Mouse (Mus musculus) hindbrain, embryonic 10.5 days (tissue): ENCODE data around the gene Slc1a3. TPM values are rescaled to one million over a fixed set of nuclear protein-coding genes. Genes with fewer than 3 reads are reported as not detected.

Experiments used
- DNase-seq: peaks from one replicate; pipeline ENCODE4 v3.0.0-alpha.2; 2017; ENCODE audit warnings: low spot score
- H3K27ac ChIP-seq: fragments of 300-500 bp; sonication (generic); 2 replicates; pipeline ENCODE4 v1.5.1; 2016; ENCODE audit warnings: mild to moderate bottlenecking, moderate library complexity
- H3K27me3 ChIP-seq: fragments of 300-500 bp; sonication (generic); 2 replicates; pipeline ENCODE4 v1.6.1; 2016; ENCODE audit warnings: mild to moderate bottlenecking; ENCODE audit not compliant: poor library complexity, insufficient read depth, severe bottlenecking
- H3K36me3 ChIP-seq: fragments of 300-500 bp; sonication (generic); 2 replicates; pipeline ENCODE4 v1.6.1; 2016; ENCODE audit warnings: mild to moderate bottlenecking, moderate library complexity
- H3K4me1 ChIP-seq: fragments of 300-500 bp; sonication (generic); replicated peaks from 2 replicates; pipeline ENCODE4 v1.6.1; 2016; ENCODE audit warnings: mild to moderate bottlenecking
- H3K4me3 ChIP-seq: fragments of 300-500 bp; sonication (generic); 2 replicates; pipeline ENCODE4 v1.5.1; 2016; ENCODE audit warnings: mild to moderate bottlenecking, moderate library complexity
- H3K9me3 ChIP-seq: fragments of 300-500 bp; sonication (generic); 2 replicates; pipeline ENCODE4 v1.6.1; 2016; ENCODE audit warnings: mild to moderate bottlenecking, moderate library complexity
- WGBS: fragments of 180-500 bp; shearing (Covaris S2); methylation state at CpG from one replicate; pipeline ENCODE4 v1.1.7; 2016; 5-methylcytosine and 5-hydroxymethylcytosine counted together
- polyA plus RNA-seq: library from polyadenylated mRNA; unstranded; fragments of >200 nt; fragmentation: Nextera tagmentation; extraction: Ambion mirVana; gene quantifications from 2 replicates; pipeline ENCODE4 v1.2.1, GENCODE M21; 2016

Slc1a3 gene
- polyA plus RNA-seq, 1 experiment from 2014 or later: 26.1 TPM

DNA sequence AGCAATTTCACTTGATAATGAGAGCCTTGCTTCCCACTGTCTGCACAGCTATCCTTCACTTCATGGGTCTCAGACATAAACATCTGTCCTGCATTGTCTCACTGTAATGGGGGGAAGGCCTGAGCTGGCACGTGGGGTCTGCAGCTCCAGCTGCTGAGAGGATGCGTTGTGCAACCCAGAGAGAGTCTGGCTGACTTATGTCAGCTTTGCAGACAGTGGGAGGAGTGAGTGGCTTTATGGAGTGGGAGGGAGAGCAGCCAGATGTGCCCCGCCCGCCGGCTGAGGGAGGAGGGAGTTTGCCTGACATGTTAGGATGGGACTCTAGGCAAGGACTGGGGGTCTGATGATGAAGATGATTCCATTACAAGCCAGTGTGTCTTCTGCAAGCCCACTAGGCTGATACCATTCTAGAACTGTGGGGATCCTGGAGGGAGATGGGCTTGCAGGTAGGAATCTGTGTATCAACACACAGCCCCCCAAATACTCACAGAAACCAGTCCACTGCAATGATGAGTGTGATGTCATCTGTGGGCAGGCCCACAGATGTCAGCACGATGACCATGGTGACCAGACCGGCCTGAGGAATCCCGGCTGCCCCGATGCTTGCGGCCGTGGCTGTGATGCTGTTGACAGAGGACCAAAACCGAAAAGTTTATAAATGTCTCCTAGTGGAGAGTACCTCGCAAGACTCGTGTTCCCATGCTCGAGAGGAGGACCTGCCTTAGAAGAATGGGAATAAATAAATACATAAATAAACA lies 71.8 kb downstream of the Slc1a3 start:
- WGBS: 94% methylated on average over 15 of the region's 15 CpGs
- Histone ChIP-seq H3K36me3 (peaks cover 43% of the 10 kb centered on the region), H3K27me3 (no peaks in the 10 kb centered on the region), H3K9me3 (no peaks in the 10 kb centered on the region), H3K4me1 (no peaks in the 10 kb centered on the region), H3K4me3 (no peak overlapping the region), H3K27ac (no peak overlapping the region)
- DNase-seq: no peak

DNA sequence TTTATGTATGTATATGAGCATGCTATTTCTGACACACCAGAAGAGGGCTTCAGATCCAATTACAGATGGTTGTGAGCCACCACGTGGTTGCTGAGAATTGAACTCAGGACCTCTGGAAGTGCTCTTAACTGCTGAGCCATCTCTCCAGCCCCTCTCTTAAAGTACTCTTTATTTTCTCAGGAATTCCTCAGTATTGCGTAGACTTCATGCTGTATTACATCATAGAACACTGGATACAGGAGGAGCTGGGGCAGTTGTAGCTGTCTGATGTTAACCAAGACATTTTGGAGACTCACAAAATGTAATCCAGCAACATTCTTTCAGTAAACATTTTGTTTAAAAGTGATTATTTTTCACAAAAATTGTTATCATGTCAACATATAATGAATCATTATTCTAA lies 73.3 kb downstream of the Slc1a3 start:
- 80% methylated on average over 2 of the region's 2 CpGs for WGBS
- Histone ChIP-seq H3K27me3 (no peaks in the 10 kb centered on the region), H3K36me3 (peaks cover 33% of the 10 kb centered on the region), H3K9me3 (no peaks in the 10 kb centered on the region), H3K27ac (no peak overlapping the region), H3K4me3 (no peak overlapping the region), H3K4me1 (peaks cover 9% of the 10 kb centered on the region)
- no peak for DNase-seq

DNA sequence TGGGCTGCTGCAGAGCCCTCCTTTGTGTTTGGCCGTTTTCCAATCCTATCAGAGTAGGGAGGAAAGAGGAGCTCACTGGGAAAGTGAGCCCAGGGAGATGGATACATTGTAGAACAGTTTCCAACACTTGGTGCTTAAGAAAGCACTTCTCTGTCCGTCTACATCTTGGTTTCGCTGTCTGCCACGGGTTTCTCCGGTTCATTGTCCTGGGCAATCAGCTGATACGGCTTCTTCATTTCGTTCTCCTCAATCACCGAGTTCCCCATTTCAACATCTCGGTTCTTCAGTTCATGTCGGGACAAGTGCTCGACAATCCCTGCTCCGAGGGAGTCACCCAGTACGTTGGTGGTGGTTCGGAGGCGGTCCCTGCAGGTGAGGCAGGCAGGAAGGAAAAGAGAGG lies 74.6 kb downstream of the Slc1a3 start:
- WGBS: 90% methylated on average over 15 of the region's 15 CpGs
- Histone ChIP-seq H3K27ac (no peak overlapping the region), H3K36me3 (peaks cover 24% of the 10 kb centered on the region), H3K27me3 (peaks cover 2% of the 10 kb centered on the region), H3K9me3 (no peaks in the 10 kb centered on the region), H3K4me1 (peaks cover 18% of the 10 kb centered on the region), H3K4me3 (no peak overlapping the region)
- no peak for DNase-seq

DNA sequence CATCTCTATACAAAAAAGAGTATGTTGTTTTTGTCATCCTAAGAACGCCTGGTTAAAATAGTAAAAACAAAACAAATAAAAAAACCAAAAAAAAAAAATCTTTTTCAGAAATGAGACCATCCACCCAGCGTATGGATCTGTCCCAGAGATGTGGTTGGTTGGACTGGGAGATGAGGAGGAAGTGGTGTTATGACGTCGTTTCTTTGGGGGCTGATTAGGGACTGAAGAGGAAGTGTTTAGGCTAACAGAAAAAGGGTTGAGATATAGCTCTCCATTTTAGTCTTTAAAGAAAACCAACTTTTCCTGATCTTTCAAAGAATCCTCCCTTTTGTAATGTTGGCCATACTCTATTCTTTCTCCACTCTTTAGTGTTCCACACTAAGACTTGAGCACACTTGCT lies 75.8 kb downstream of the Slc1a3 start:
- WGBS: 88% methylated on average over 4 of the region's 4 CpGs
- Histone ChIP-seq H3K27ac (no peak overlapping the region), H3K4me1 (peaks cover 24% of the 10 kb centered on the region)

DNA sequence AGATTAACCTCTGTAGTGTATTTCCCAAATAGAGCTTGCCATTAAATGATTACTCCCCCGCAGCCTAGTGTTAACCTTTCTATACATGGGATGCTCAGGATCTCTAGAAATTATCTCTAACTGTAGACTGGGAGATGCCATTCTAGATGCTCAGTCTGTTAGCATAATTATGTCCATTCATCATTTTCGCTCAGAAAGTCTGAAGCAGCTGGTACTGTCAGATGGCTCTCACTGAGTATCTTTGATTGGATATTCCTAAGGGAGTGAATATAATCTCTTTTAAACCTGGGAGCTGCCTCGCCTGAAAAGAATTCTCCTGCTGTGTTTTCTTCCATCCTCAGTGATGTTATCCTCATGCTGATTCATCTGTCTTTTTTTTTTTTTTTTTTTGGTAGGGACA lies 76.2 kb downstream of the Slc1a3 start:
- 68% methylated on average over 3 of the region's 3 CpGs for WGBS
- Histone ChIP-seq H3K4me3 (no peak overlapping the region), H3K36me3 (peaks cover 17% of the 10 kb centered on the region), H3K4me1 (peaks cover 28% of the 10 kb centered on the region), H3K9me3 (no peaks in the 10 kb centered on the region), H3K27ac (no peak overlapping the region), H3K27me3 (peaks cover 13% of the 10 kb centered on the region)
- DNase-seq: no peak

More for the DNA sequence above, 75.8 kb downstream of the Slc1a3 start:
- Histone ChIP-seq H3K4me3 (no peak overlapping the region), H3K36me3 (peaks cover 17% of the 10 kb centered on the region), H3K9me3 (no peaks in the 10 kb centered on the region), H3K27me3 (peaks cover 13% of the 10 kb centered on the region)
- no peak for DNase-seq

DNA sequence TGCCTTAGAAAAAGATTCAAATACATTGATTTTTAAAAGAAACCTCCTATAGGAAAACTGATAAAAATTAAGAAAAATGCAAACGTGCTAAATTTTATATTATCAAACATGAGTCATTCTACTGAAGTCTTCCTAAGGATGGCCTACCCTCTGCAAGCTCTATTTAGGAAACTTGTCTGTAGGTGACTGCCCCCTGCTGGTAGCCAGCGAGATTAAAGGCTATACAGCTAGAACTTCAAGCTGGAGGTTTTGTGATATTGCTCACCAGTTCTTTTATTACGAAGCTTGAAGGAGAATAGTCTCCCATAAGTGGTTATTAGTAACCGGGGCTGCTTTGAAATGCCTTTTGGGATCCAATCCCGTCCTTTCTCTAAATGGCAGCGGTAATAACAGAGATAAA lies 77.2 kb downstream of the Slc1a3 start:
- Histone ChIP-seq H3K9me3 (no peaks in the 10 kb centered on the region), H3K27me3 (peaks cover 13% of the 10 kb centered on the region), H3K27ac (0 out of 2 replicates have a peak overlapping the region, but pooled peaks have one; percentile 77), H3K4me1 (peaks cover 35% of the 10 kb centered on the region), H3K4me3 (no peak overlapping the region), H3K36me3 (peaks cover 11% of the 10 kb centered on the region)
- DNase-seq: peak; percentile 53
- 63% methylated on average over 6 of the region's 6 CpGs for WGBS

DNA sequence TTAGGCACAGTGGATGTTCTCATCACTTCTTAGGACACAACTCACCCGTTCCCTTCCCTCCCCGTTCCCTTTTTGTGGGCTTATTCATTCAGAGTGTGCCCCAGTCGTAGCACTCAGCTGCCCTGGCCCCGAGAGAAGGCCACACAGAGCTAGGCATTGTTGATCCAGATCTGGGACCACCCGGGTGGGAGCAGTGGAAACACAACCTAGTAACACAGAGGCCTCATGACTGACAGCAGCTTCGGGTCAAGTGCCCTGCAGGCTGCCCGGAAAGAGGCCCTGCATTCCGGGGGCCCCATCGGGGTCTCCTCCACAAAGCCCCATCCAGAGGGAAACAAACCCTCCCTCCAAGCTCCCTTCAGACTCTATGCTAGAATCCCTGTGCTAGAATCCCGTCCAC lies 78.2 kb downstream of the Slc1a3 start:
- peak; percentile 86 for DNase-seq
- 2% methylated on average over 10 of the region's 10 CpGs for WGBS
- Histone ChIP-seq H3K9me3 (no peaks in the 10 kb centered on the region), H3K4me1 (peaks cover 44% of the 10 kb centered on the region), H3K36me3 (peaks cover 5% of the 10 kb centered on the region), H3K27me3 (peaks cover 21% of the 10 kb centered on the region), H3K27ac (peak overlapping the region; percentile 77), H3K4me3 (peak overlapping the region; percentile 11; the same call in 1 of the 2 replicates)

DNA sequence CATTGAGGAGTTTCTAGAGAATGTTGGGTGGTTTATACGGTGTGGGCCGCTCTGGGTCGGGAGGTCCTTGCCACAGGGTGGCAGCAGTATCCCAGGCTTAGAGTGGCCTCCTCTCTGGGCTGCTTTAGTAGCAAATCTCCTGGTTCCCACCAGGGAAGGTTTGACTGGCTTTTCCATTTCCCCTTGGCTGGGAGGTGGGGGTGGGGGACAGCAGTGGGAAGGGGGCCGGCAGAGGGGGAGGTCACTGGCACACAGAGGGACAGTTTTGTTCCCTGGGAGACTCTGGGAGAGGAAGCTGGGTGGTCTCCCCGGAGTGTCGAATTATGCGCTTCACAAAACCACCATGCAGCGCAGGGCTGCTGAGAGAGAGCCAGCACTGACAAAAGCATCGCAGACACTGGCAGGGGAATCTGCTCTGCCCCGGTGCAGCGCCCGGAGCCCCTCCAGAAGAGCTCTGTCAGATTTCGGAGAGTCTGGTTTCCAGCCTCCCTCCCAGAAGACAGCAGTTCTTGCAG lies 81.2 kb downstream of the Slc1a3 start:
- WGBS: 1% methylated on average over 13 of the region's 13 CpGs
- peak overlapping the region; percentile 84 for H3K27ac ChIP-seq
- no peaks in the 10 kb centered on the region for H3K9me3 ChIP-seq
- DNase-seq: peak; percentile 87
- H3K27me3 ChIP-seq: peaks cover 28% of the 10 kb centered on the region
- peaks cover 49% of the 10 kb centered on the region for H3K4me1 ChIP-seq
- H3K36me3 ChIP-seq: no peaks in the 10 kb centered on the region
- H3K4me3 ChIP-seq: peak overlapping the region; percentile 54

DNA sequence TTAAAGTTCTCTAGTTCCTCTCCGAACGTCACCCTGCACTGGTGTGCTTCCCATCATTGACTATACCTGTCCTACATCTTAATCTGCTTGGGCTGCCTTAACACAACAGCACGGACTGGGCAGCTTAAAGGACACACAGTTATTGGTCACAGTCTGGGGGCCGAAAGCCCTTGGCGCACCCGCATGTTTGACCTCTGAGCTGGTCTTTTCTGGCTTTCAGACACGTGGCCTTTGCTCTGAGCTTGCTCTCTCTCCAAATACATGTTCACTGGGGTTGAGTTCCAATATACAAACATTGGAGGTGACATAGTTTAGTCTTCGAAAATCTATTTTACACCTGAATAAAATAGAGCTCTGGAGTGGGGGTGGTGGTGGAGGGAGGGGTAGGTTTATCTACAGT lies 82.4 kb downstream of the Slc1a3 start:
- Histone ChIP-seq H3K27me3 (peaks cover 28% of the 10 kb centered on the region), H3K4me1 (peaks cover 49% of the 10 kb centered on the region), H3K36me3 (no peaks in the 10 kb centered on the region), H3K4me3 (no peak overlapping the region), H3K27ac (no peak overlapping the region), H3K9me3 (no peaks in the 10 kb centered on the region)
- DNase-seq: no peak
- 60% methylated on average over 8 of the region's 8 CpGs for WGBS

DNA sequence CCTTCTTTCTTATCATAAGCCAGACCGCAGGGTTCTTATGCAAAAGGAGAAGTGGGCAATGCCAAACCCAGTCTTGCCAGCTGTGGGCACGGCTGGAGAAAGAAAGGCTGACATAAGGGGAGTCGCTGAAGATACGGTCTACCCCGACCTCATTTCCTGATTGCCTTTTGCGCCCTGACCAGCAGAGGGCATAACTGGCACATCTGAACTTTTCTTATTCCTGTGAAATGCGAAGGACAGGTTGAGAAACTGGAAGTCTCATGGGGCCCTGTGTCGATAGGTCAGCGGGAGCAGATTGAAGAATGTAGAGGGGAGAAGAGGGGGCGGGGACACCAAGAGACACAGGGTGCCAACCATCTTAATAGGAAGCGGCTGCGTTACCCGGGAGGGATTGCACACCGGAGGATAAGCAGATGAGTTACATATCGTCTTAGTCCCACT lies 83.4 kb downstream of the Slc1a3 start:
- 4% methylated on average over 15 of the region's 15 CpGs for WGBS
- Histone ChIP-seq H3K36me3 (no peaks in the 10 kb centered on the region), H3K27ac (peak overlapping the region; percentile 64; the same call in 1 of the 2 replicates), H3K27me3 (peaks cover 28% of the 10 kb centered on the region), H3K9me3 (no peaks in the 10 kb centered on the region), H3K4me1 (peaks cover 38% of the 10 kb centered on the region), H3K4me3 (peak overlapping the region; percentile 48)
- DNase-seq: peak; percentile 78

DNA sequence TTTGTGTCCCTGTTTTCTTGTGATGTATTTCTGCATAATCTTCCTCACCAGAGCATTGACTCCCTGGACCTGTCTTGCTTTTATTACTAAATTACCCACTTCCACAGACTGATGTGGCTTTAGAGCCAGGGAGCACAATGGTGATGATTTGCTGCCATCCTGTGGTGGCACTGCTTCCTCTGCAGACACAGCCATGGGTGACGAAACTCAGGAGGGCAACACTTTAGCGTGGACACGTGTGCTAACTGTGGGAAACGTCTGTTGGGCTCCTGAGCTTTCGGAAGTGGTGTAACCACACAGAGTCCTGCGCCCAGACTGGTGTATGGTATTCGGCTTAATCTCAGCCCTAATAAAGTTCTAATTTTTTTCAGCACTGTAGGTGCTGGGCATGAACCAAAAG lies 85.2 kb downstream of the Slc1a3 start:
- H3K36me3 ChIP-seq: no peaks in the 10 kb centered on the region
- H3K27me3 ChIP-seq: peaks cover 19% of the 10 kb centered on the region
- no peak overlapping the region for H3K27ac ChIP-seq
- peak; percentile 14 for DNase-seq
- 59% methylated on average over 7 of the region's 7 CpGs for WGBS
- H3K4me1 ChIP-seq: peaks cover 31% of the 10 kb centered on the region
- no peak overlapping the region for H3K4me3 ChIP-seq
- no peaks in the 10 kb centered on the region for H3K9me3 ChIP-seq

DNA sequence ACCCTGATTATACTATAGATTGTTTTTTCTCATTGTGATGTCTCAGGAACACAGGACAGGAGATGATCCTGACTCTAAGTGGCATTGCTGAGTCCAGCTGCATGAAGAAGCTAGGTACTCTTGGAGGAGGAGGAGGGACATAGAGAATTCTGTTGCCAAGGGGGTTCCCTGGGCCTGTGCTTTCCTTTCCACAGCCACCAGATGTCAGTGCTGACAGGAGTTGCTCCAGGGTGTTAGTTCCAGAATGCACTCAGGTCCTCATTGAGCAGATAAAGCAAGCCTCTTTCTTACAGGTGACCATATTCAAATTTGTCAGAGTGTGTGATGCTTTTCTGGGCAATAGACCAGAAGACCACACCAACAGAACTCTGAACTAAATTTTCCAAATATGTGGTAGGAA lies 86.7 kb downstream of the Slc1a3 start:
- DNase-seq: no peak
- no peak overlapping the region for H3K4me3 ChIP-seq
- H3K27me3 ChIP-seq: peaks cover 15% of the 10 kb centered on the region
- H3K4me1 ChIP-seq: peaks cover 16% of the 10 kb centered on the region; the same call in 1 of the 2 replicates
- no peak overlapping the region for H3K27ac ChIP-seq
- H3K9me3 ChIP-seq: no peaks in the 10 kb centered on the region
- no peaks in the 10 kb centered on the region for H3K36me3 ChIP-seq

DNA sequence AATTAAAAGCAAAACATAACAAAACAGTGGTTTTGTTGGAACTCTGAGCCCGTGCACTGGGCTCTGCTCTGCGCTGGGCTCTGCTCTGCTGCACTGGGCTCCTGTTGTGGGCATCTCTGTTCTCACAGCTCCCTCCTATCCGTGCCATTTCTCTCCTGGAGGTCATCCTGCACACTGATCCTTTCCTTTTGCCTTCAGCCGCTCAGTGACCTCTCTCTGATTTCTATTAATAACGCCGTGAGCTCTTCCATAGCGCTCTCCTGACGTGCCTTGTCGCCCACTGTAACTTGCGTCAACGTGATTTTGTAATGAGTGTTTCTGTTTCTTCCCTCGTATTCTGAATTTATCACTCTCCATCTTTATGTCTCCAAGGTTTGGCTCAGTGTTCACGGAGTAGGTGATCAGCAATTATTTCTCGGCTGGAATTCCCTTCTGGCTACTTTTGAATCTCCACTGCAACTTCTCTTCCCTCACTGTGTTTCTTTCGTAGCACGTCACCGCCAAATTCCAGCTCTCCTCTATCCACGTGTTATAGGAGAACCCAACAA lies 91.0 kb downstream of the Slc1a3 start:
- DNase-seq: no peak
- H3K9me3 ChIP-seq: no peaks in the 10 kb centered on the region
- 82% methylated on average over 18 of the region's 18 CpGs for WGBS
- no peak overlapping the region for H3K27ac ChIP-seq
- no peak overlapping the region for H3K4me3 ChIP-seq
- H3K4me1 ChIP-seq: no peaks in the 10 kb centered on the region
- no peaks in the 10 kb centered on the region for H3K27me3 ChIP-seq
- no peaks in the 10 kb centered on the region for H3K36me3 ChIP-seq
